Mouse (Mus musculus) liver, adult 2 months (tissue): ENCODE data around the gene Vpreb3. TPM values are rescaled to one million over a fixed set of nuclear protein-coding genes. Genes with fewer than 3 reads are reported as not detected.
A peak's percentile ranks its signal among the peaks of the same experiment; 100 is the strongest.

ENCODE experiments used
- DNase-seq: peaks from one replicate; pipeline ENCODE4 v3.0.0-alpha.2; 2011; ENCODE audit warnings: low read depth, low spot score; ENCODE audit errors: extremely low read depth
- H3K27ac ChIP-seq: fragments of 200-500 bp; replicated peaks from 2 replicates; pipeline ENCODE4 v1.5.1; 2012; ENCODE audit warnings: low read depth, mild to moderate bottlenecking, control low read depth, inconsistent platforms, low read length; ENCODE audit not compliant: insufficient read depth
- H3K27me3 ChIP-seq: fragments of 200-500 bp; 2 replicates; pipeline ENCODE4 v1.6.1; 2012; ENCODE audit warnings: mild to moderate bottlenecking, moderate library complexity, low read length, inconsistent platforms; ENCODE audit not compliant: control insufficient read depth, insufficient read depth
- H3K36me3 ChIP-seq: fragments of 200-500 bp; 2 replicates; pipeline ENCODE4 v1.6.1; 2012; ENCODE audit warnings: low read length, inconsistent platforms; ENCODE audit not compliant: control insufficient read depth, insufficient read depth
- H3K4me1 ChIP-seq: fragments of 200-500 bp; 2 replicates; pipeline ENCODE4 v1.6.1; 2011; ENCODE audit warnings: low read length; ENCODE audit not compliant: control insufficient read depth, insufficient read depth
- H3K4me3 ChIP-seq: fragments of 200-500 bp; 2 replicates; pipeline ENCODE4 v1.5.1; 2011; ENCODE audit warnings: low read depth, mild to moderate bottlenecking, control low read depth, low read length, moderate library complexity; ENCODE audit not compliant: insufficient read depth
- H3K79me2 ChIP-seq: fragments of 200-500 bp; 2 replicates; pipeline ENCODE4 v1.6.1; 2012; ENCODE audit warnings: inconsistent platforms, mild to moderate bottlenecking, low read length, moderate library complexity; ENCODE audit not compliant: control insufficient read depth, insufficient read depth
- H3K9ac ChIP-seq: fragments of 200-500 bp; 2 replicates; pipeline ENCODE4 v1.6.1; 2012; ENCODE audit warnings: low read depth, mild to moderate bottlenecking, control low read depth, inconsistent platforms, low read length
- CTCF ChIP-seq: fragments of 200-500 bp; IDR thresholded peaks from 2 replicates; pipeline ENCODE4 v1.5.1; 2011; ENCODE audit warnings: low read depth, low read length, control low read depth
- POLR2A ChIP-seq: fragments of 200-500 bp; IDR thresholded peaks from 2 replicates; pipeline ENCODE4 v1.6.1; 2011; ENCODE audit warnings: low read length, control low read depth; ENCODE audit not compliant: insufficient read depth; ENCODE audit errors: extremely low read depth
- WGBS: fragments of 180-500 bp; shearing (Covaris S2); methylation state at CpG from one replicate; pipeline ENCODE4 v1.1.7; 2018; 5-methylcytosine and 5-hydroxymethylcytosine counted together
- polyA plus RNA-seq: library from polyadenylated mRNA; depleted of rRNA; stranded (reverse); fragments of >200 nt; gene quantifications from 2 replicates; pipeline ENCODE4 v1.2.3, GENCODE M21; 2012
- total RNA-seq: library from RNA; depleted of rRNA; stranded (reverse); fragments of >200 nt; gene quantifications from 2 replicates; pipeline ENCODE4 v1.2.3, GENCODE M21; 2014

Gene Vpreb3
- total and polyA plus RNA-seq, 2 experiments, result 0.55 to 2.0 TPM

- Histone ChIP-seq H3K36me3 (peaks cover 2% of the 10 kb centered on the region; the same call in 1 of the 2 replicates), H3K9ac (no peak overlapping the region; the same call in 1 of the 2 replicates), H3K27me3 (no peaks in the 10 kb centered on the region), H3K79me2 (no peaks in the 10 kb centered on the region), H3K27ac (no peak overlapping the region), H3K4me1 (peaks cover 5% of the 10 kb centered on the region; the same call in 1 of the 2 replicates), H3K4me3 (no peak overlapping the region)
- 78% methylated on average over 6 of the region's 6 CpGs for WGBS
- no peak for TF ChIP-seq CTCF
- TF ChIP-seq POLR2A, result no peak
- no peak for DNase-seq
Observed at GRCm38 (mm10) chr10:75898039-75898564, 44.8 kb upstream of the Vpreb3 start.

GRCm38 (mm10) chr10:75898846-75899245, 44.0 kb upstream of the Vpreb3 start:
- Histone ChIP-seq H3K79me2 (no peaks in the 10 kb centered on the region), H3K27me3 (no peaks in the 10 kb centered on the region), H3K4me1 (no peaks in the 10 kb centered on the region), H3K36me3 (peaks cover 5% of the 10 kb centered on the region; the same call in 1 of the 2 replicates), H3K9ac (no peak overlapping the region), H3K27ac (no peak overlapping the region), H3K4me3 (no peak overlapping the region)
- WGBS, result 40% methylated on average over 3 of the region's 3 CpGs
- TF ChIP-seq POLR2A, result no peak
- no peak for TF ChIP-seq CTCF
- DNase-seq, result peak; percentile 29

- H3K27me3 ChIP-seq, result no peaks in the 10 kb centered on the region
- TF ChIP-seq POLR2A (no peak), CTCF (no peak)
- H3K9ac ChIP-seq, result no peak overlapping the region
- H3K27ac ChIP-seq, result no peak overlapping the region
- no peaks in the 10 kb centered on the region for H3K4me1 ChIP-seq
- no peaks in the 10 kb centered on the region for H3K79me2 ChIP-seq
- peaks cover 17% of the 10 kb centered on the region for H3K36me3 ChIP-seq
- no peak for DNase-seq
- H3K4me3 ChIP-seq, result no peak overlapping the region
- 91% methylated on average over 5 of the region's 5 CpGs for WGBS
Observed at GRCm38 (mm10) chr10:75904391-75904790, 38.5 kb upstream of the Vpreb3 start.

- TF ChIP-seq CTCF (no peak), POLR2A (no peak)
- H3K36me3 ChIP-seq, result peaks cover 23% of the 10 kb centered on the region
- no peak overlapping the region for H3K4me3 ChIP-seq
- no peak overlapping the region for H3K9ac ChIP-seq
- H3K79me2 ChIP-seq, result no peaks in the 10 kb centered on the region
- no peak for DNase-seq
- H3K27ac ChIP-seq, result no peak overlapping the region
- H3K4me1 ChIP-seq, result no peaks in the 10 kb centered on the region
- WGBS, result 97% methylated on average over 4 of the region's 4 CpGs
- no peaks in the 10 kb centered on the region for H3K27me3 ChIP-seq
Observed at GRCm38 (mm10) chr10:75906882-75907281, 36.0 kb upstream of the Vpreb3 start.

- peaks cover 12% of the 10 kb centered on the region for H3K36me3 ChIP-seq
- 81% methylated on average over 2 of the region's 2 CpGs for WGBS
- no peak overlapping the region for H3K9ac ChIP-seq
- DNase-seq, result no peak
- TF ChIP-seq CTCF (no peak), POLR2A (no peak)
- H3K27me3 ChIP-seq, result no peaks in the 10 kb centered on the region
- no peaks in the 10 kb centered on the region for H3K4me1 ChIP-seq
- H3K4me3 ChIP-seq, result no peak overlapping the region
- H3K79me2 ChIP-seq, result no peaks in the 10 kb centered on the region
- H3K27ac ChIP-seq, result peak overlapping the region; percentile 33; the same call in 1 of the 2 replicates
Observed at GRCm38 (mm10) chr10:75910698-75911097, 32.2 kb upstream of the Vpreb3 start.

- H3K27me3 ChIP-seq, result no peaks in the 10 kb centered on the region
- no peak for TF ChIP-seq POLR2A
- H3K79me2 ChIP-seq, result peaks cover 7% of the 10 kb centered on the region
- no peak for DNase-seq
- 65% methylated on average over 6 of the region's 6 CpGs for WGBS
- H3K36me3 ChIP-seq, result peaks cover 10% of the 10 kb centered on the region; the same call in 1 of the 2 replicates
- H3K9ac ChIP-seq, result no peak overlapping the region
- H3K27ac ChIP-seq, result no peak overlapping the region
- H3K4me1 ChIP-seq, result no peaks in the 10 kb centered on the region
- no peak overlapping the region for H3K4me3 ChIP-seq
Observed at GRCm38 (mm10) chr10:75913013-75913589, 29.8 kb upstream of the Vpreb3 start.
